Mouse (Mus musculus): Measurements from ENCODE around the gene Ak4. TPM values are rescaled to one million over a fixed set of nuclear protein-coding genes. Genes with fewer than 3 reads are reported as not detected.

Gene Ak4
- polyA plus RNA-seq, 1 experiment from 2014 or later: 4.6 TPM

GRCm38 (mm10) chr4:101406411-101407196, 12.5 kb upstream of the Ak4 start:
- no peaks in the 10 kb centered on the region for H3K36me3 ChIP-seq (ENCODE audit: control insufficient read depth, insufficient read depth, low read length)
- no peaks in the 10 kb centered on the region for H3K9me3 ChIP-seq (ENCODE audit: control insufficient read depth, low read length)
- no peak overlapping the region for H3K4me3 ChIP-seq (ENCODE audit: low read depth, low read length)
- ATAC-seq (ENCODE audit: insufficient number of reproducible peaks, low FRiP score, low TSS enrichment, low read depth) (no peak), DNase-seq (ENCODE audit: low spot score) (no peak)
- H3K4me2 ChIP-seq (ENCODE audit: low read depth, severe bottlenecking): no peak overlapping the region
- H3K4me1 ChIP-seq (ENCODE audit: control insufficient read depth, insufficient read depth, low read length): no peaks in the 10 kb centered on the region
- H3K27me3 ChIP-seq (ENCODE audit: control insufficient read depth, insufficient read depth, low read length): no peaks in the 10 kb centered on the region
- no peak overlapping the region for H3K27ac ChIP-seq (replicated peaks; ENCODE audit: low read depth, low read length)
- no peak overlapping the region for H3K9ac ChIP-seq (ENCODE audit: low read length)
- WGBS: 88% methylated on average over 4 of the region's 4 CpGs

GRCm38 (mm10) chr4:101416966-101417365, 2.1 kb upstream of the Ak4 start:
- no peak for ATAC-seq (ENCODE audit: insufficient number of reproducible peaks, low FRiP score, low TSS enrichment, low read depth)
- Histone ChIP-seq H3K9ac (ENCODE audit: low read length) (no peak overlapping the region), H3K4me3 (ENCODE audit: low read depth, low read length) (no peak overlapping the region), H3K36me3 (ENCODE audit: control insufficient read depth, insufficient read depth, low read length) (no peaks in the 10 kb centered on the region), H3K9me3 (ENCODE audit: control insufficient read depth, low read length) (no peaks in the 10 kb centered on the region), H3K27ac (replicated peaks; ENCODE audit: low read depth, low read length) (no peak overlapping the region), H3K4me2 (ENCODE audit: low read depth, severe bottlenecking) (no peak overlapping the region), H3K4me1 (ENCODE audit: control insufficient read depth, insufficient read depth, low read length) (no peaks in the 10 kb centered on the region), H3K27me3 (ENCODE audit: control insufficient read depth, insufficient read depth, low read length) (no peaks in the 10 kb centered on the region)
- 91% methylated on average over 11 of the region's 11 CpGs for WGBS
- no peak for DNase-seq (ENCODE audit: low spot score)

- Histone ChIP-seq H3K4me2 (ENCODE audit: low read depth, severe bottlenecking) (peak overlapping the region; percentile 93), H3K4me1 (ENCODE audit: control insufficient read depth, insufficient read depth, low read length) (0 out of 2 replicates have a peak, but pooled peaks cover under 1% of the 10 kb centered on the region), H3K36me3 (ENCODE audit: control insufficient read depth, insufficient read depth, low read length) (no peaks in the 10 kb centered on the region), H3K4me3 (ENCODE audit: low read depth, low read length) (peak overlapping the region; percentile 64), H3K27me3 (ENCODE audit: control insufficient read depth, insufficient read depth, low read length) (no peaks in the 10 kb centered on the region), H3K27ac (replicated peaks; ENCODE audit: low read depth, low read length) (no peak overlapping the region), H3K9ac (ENCODE audit: low read length) (peak overlapping the region; percentile 63), H3K9me3 (ENCODE audit: control insufficient read depth, low read length) (no peaks in the 10 kb centered on the region)
- DNase-seq (ENCODE audit: low spot score) (peak; percentile 62), ATAC-seq (ENCODE audit: insufficient number of reproducible peaks, low FRiP score, low TSS enrichment, low read depth) (peak; percentile 63)
- WGBS: under 1% methylated on average over 88 of the region's 90 CpGs
Measured at GRCm38 (mm10) chr4:101419911-101420880, 1.1 kb downstream of the Ak4 start.

- Histone ChIP-seq H3K9me3 (ENCODE audit: control insufficient read depth, low read length) (no peaks in the 10 kb centered on the region), H3K4me3 (ENCODE audit: low read depth, low read length) (no peak overlapping the region), H3K9ac (ENCODE audit: low read length) (no peak overlapping the region), H3K27ac (replicated peaks; ENCODE audit: low read depth, low read length) (no peak overlapping the region), H3K36me3 (ENCODE audit: control insufficient read depth, insufficient read depth, low read length) (no peaks in the 10 kb centered on the region), H3K4me2 (ENCODE audit: low read depth, severe bottlenecking) (no peak overlapping the region), H3K27me3 (ENCODE audit: control insufficient read depth, insufficient read depth, low read length) (no peaks in the 10 kb centered on the region), H3K4me1 (ENCODE audit: control insufficient read depth, insufficient read depth, low read length) (peaks cover 5% of the 10 kb centered on the region; the same call in 1 of the 2 replicates)
- no peak for DNase-seq (ENCODE audit: low spot score)
- 87% methylated on average over 9 of the region's 10 CpGs for WGBS
- no peak for ATAC-seq (ENCODE audit: insufficient number of reproducible peaks, low FRiP score, low TSS enrichment, low read depth)
Measured at GRCm38 (mm10) chr4:101422996-101423395, 3.9 kb downstream of the Ak4 start.

- ATAC-seq (ENCODE audit: insufficient number of reproducible peaks, low FRiP score, low TSS enrichment, low read depth): no peak
- Histone ChIP-seq H3K4me1 (ENCODE audit: control insufficient read depth, insufficient read depth, low read length) (peaks cover 5% of the 10 kb centered on the region; the same call in 1 of the 2 replicates), H3K4me3 (ENCODE audit: low read depth, low read length) (no peak overlapping the region), H3K9ac (ENCODE audit: low read length) (no peak overlapping the region), H3K27ac (replicated peaks; ENCODE audit: low read depth, low read length) (no peak overlapping the region), H3K36me3 (ENCODE audit: control insufficient read depth, insufficient read depth, low read length) (no peaks in the 10 kb centered on the region), H3K4me2 (ENCODE audit: low read depth, severe bottlenecking) (no peak overlapping the region), H3K27me3 (ENCODE audit: control insufficient read depth, insufficient read depth, low read length) (no peaks in the 10 kb centered on the region), H3K9me3 (ENCODE audit: control insufficient read depth, low read length) (no peaks in the 10 kb centered on the region)
- DNase-seq (ENCODE audit: low spot score): no peak
- WGBS: 89% methylated on average over 5 of the region's 5 CpGs
Measured at GRCm38 (mm10) chr4:101423571-101423970, 4.5 kb downstream of the Ak4 start.

- Histone ChIP-seq H3K9me3 (ENCODE audit: control insufficient read depth, low read length) (no peaks in the 10 kb centered on the region), H3K36me3 (ENCODE audit: control insufficient read depth, insufficient read depth, low read length) (no peaks in the 10 kb centered on the region), H3K9ac (ENCODE audit: low read length) (no peak overlapping the region), H3K4me3 (ENCODE audit: low read depth, low read length) (no peak overlapping the region), H3K4me2 (ENCODE audit: low read depth, severe bottlenecking) (no peak overlapping the region), H3K4me1 (ENCODE audit: control insufficient read depth, insufficient read depth, low read length) (peaks cover 5% of the 10 kb centered on the region; the same call in 1 of the 2 replicates), H3K27me3 (ENCODE audit: control insufficient read depth, insufficient read depth, low read length) (no peaks in the 10 kb centered on the region), H3K27ac (replicated peaks; ENCODE audit: low read depth, low read length) (no peak overlapping the region)
- no peak for DNase-seq (ENCODE audit: low spot score)
- 68% methylated on average over 3 of the region's 3 CpGs for WGBS
- ATAC-seq (ENCODE audit: insufficient number of reproducible peaks, low FRiP score, low TSS enrichment, low read depth): no peak
Measured at GRCm38 (mm10) chr4:101424495-101424894, 5.4 kb downstream of the Ak4 start.

GRCm38 (mm10) chr4:101425119-101425518, 6.0 kb downstream of the Ak4 start:
- no peaks in the 10 kb centered on the region for H3K36me3 ChIP-seq (ENCODE audit: control insufficient read depth, insufficient read depth, low read length)
- 72% methylated on average over 5 of the region's 5 CpGs for WGBS
- peaks cover 5% of the 10 kb centered on the region; the same call in 1 of the 2 replicates for H3K4me1 ChIP-seq (ENCODE audit: control insufficient read depth, insufficient read depth, low read length)
- ATAC-seq (ENCODE audit: insufficient number of reproducible peaks, low FRiP score, low TSS enrichment, low read depth) (no peak), DNase-seq (ENCODE audit: low spot score) (no peak)
- H3K27me3 ChIP-seq (ENCODE audit: control insufficient read depth, insufficient read depth, low read length): no peaks in the 10 kb centered on the region
- no peak overlapping the region for H3K27ac ChIP-seq (replicated peaks; ENCODE audit: low read depth, low read length)
- H3K9ac ChIP-seq (ENCODE audit: low read length): no peak overlapping the region
- no peak overlapping the region for H3K4me3 ChIP-seq (ENCODE audit: low read depth, low read length)
- H3K4me2 ChIP-seq (ENCODE audit: low read depth, severe bottlenecking): no peak overlapping the region
- no peaks in the 10 kb centered on the region for H3K9me3 ChIP-seq (ENCODE audit: control insufficient read depth, low read length)

- no peaks in the 10 kb centered on the region for H3K9me3 ChIP-seq (ENCODE audit: control insufficient read depth, low read length)
- H3K9ac ChIP-seq (ENCODE audit: low read length): no peak overlapping the region
- no peaks in the 10 kb centered on the region for H3K36me3 ChIP-seq (ENCODE audit: control insufficient read depth, insufficient read depth, low read length)
- H3K4me2 ChIP-seq (ENCODE audit: low read depth, severe bottlenecking): no peak overlapping the region
- DNase-seq (ENCODE audit: low spot score): no peak
- peaks cover 5% of the 10 kb centered on the region; the same call in 1 of the 2 replicates for H3K4me1 ChIP-seq (ENCODE audit: control insufficient read depth, insufficient read depth, low read length)
- 94% methylated on average over 3 of the region's 3 CpGs for WGBS
- no peaks in the 10 kb centered on the region for H3K27me3 ChIP-seq (ENCODE audit: control insufficient read depth, insufficient read depth, low read length)
- H3K4me3 ChIP-seq (ENCODE audit: low read depth, low read length): no peak overlapping the region
- H3K27ac ChIP-seq (replicated peaks; ENCODE audit: low read depth, low read length): no peak overlapping the region
- ATAC-seq (ENCODE audit: insufficient number of reproducible peaks, low FRiP score, low TSS enrichment, low read depth): no peak
Measured at GRCm38 (mm10) chr4:101425666-101426065, 6.6 kb downstream of the Ak4 start.
